Mouse (Mus musculus): ENCODE measurements around the gene Xpc. TPM values are rescaled to one million over a fixed set of nuclear protein-coding genes. Genes with fewer than 3 reads are reported as not detected.

Xpc gene
- 16.5 and 17.4 TPM in 2 replicates for polyA plus RNA-seq (2015; fragmentation: Nextera tagmentation; extraction: Ambion mirVana)

GRCm38 (mm10) chr6:91515545-91516449, at the start of gene Xpc, which contains the start of gene Lsm3:
Xpc (minus strand) TSS chr6:91515888.
Lsm3 (plus strand) TSS chr6:91515928.
- Histone ChIP-seq H3K4me1 (peaks cover 29% of the 10 kb centered on the region), H3K4me3 (replicated peaks) (peak within 1 kb of the TSS; percentile 84), H3K9me3 (replicated peaks) (no peaks in the 10 kb centered on the region), H3K9ac (replicated peaks) (peak within 1 kb of the TSS; percentile 84), H3K4me2 (peak within 1 kb of the TSS; percentile 84), H3K36me3 (peaks cover 31% of the 10 kb centered on the region), H3K27ac (replicated peaks) (peak within 1 kb of the TSS; percentile 79), H3K27me3 (replicated peaks) (no peaks in the 10 kb centered on the region)
- WGBS = under 1% methylated on average over 80 of the region's 80 CpGs
- peak; percentile 98 for ATAC-seq (ENCODE audit: low FRiP score)

- ATAC-seq (ENCODE audit: low FRiP score) = no peak
- no peaks in the 10 kb centered on the region for H3K4me1 ChIP-seq
Measured at GRCm38 (mm10) chr6:91563031-91563430, 47.3 kb upstream of the Xpc start.

GRCm38 (mm10) chr6:91560186-91560585, 44.5 kb upstream of the Xpc start:
- H3K36me3 ChIP-seq = no peaks in the 10 kb centered on the region
- H3K4me3 ChIP-seq (replicated peaks) = no peak overlapping the region
- H3K27me3 ChIP-seq (replicated peaks) = no peaks in the 10 kb centered on the region
- no peak overlapping the region for H3K9ac ChIP-seq (replicated peaks)
- WGBS = 96% methylated on average over 3 of the region's 3 CpGs
- H3K27ac ChIP-seq (replicated peaks) = no peak overlapping the region
- ATAC-seq (ENCODE audit: low FRiP score) = no peak
- H3K9me3 ChIP-seq (replicated peaks) = no peaks in the 10 kb centered on the region
- H3K4me2 ChIP-seq = no peak overlapping the region
- H3K4me1 ChIP-seq = no peaks in the 10 kb centered on the region

More at GRCm38 (mm10) chr6:91563031-91563430, 47.3 kb upstream of the Xpc start:
- no peaks in the 10 kb centered on the region for H3K36me3 ChIP-seq
- no peak overlapping the region for H3K27ac ChIP-seq (replicated peaks)
- no peaks in the 10 kb centered on the region for H3K27me3 ChIP-seq (replicated peaks)
- H3K9me3 ChIP-seq (replicated peaks) = no peaks in the 10 kb centered on the region
- no peak overlapping the region for H3K9ac ChIP-seq (replicated peaks)
- H3K4me3 ChIP-seq (replicated peaks) = no peak overlapping the region
- H3K4me2 ChIP-seq = no peak overlapping the region
- 85% methylated on average over 3 of the region's 3 CpGs for WGBS

DNA sequence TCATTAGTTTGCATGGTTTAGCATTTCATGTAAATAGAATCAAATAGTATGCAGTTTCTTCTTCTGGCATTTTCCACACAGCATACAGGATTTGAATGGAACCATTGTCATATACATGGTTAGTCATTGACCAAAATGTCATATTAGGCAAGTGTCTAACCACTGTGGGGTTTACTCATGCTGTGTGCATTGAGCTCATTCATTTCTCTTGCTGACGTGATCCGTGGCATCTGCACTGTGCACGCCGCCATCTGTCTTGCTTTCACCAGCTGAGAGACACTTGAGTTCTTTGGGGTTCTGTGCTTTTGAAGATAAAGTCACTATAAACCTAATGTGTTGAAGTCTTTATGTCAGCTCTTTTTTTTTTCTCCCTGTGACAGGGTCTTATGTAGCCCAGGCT, 43.7 kb upstream of the Xpc start:
- 70% methylated on average over 4 of the region's 4 CpGs for WGBS
- Histone ChIP-seq H3K27ac (replicated peaks) (no peak overlapping the region), H3K4me1 (no peaks in the 10 kb centered on the region), H3K36me3 (no peaks in the 10 kb centered on the region), H3K4me2 (no peak overlapping the region), H3K9ac (replicated peaks) (no peak overlapping the region), H3K9me3 (replicated peaks) (no peaks in the 10 kb centered on the region), H3K4me3 (replicated peaks) (no peak overlapping the region), H3K27me3 (replicated peaks) (no peaks in the 10 kb centered on the region)
- no peak for ATAC-seq (ENCODE audit: low FRiP score)

DNA sequence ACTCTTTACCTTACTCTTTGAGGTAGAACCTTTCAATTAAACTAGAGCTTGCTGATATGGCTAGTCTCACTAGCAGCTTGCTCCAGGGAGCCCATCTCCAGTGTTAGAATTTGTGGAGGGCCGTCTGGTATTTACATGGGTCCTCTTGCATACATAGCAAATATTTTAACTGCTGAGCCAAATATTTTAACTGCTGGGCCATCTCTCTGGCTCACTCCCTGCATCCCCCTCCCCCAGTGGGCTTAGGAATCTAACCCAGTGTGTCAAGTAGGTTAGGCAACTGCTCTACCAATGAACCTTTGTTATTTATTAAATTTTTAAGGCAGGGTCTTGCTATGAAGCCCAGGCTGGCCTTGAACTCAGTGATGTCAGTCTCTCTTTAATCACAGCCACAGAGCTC, 42.9 kb upstream of the Xpc start:
- Histone ChIP-seq H3K4me2 (no peak overlapping the region), H3K4me1 (no peaks in the 10 kb centered on the region), H3K27ac (replicated peaks) (no peak overlapping the region), H3K27me3 (replicated peaks) (no peaks in the 10 kb centered on the region), H3K9me3 (replicated peaks) (no peaks in the 10 kb centered on the region), H3K9ac (replicated peaks) (no peak overlapping the region), H3K4me3 (replicated peaks) (no peak overlapping the region), H3K36me3 (no peaks in the 10 kb centered on the region)
- ATAC-seq (ENCODE audit: low FRiP score) = no peak
- WGBS = 63% methylated on average over 1 of the region's 1 CpGs

DNA sequence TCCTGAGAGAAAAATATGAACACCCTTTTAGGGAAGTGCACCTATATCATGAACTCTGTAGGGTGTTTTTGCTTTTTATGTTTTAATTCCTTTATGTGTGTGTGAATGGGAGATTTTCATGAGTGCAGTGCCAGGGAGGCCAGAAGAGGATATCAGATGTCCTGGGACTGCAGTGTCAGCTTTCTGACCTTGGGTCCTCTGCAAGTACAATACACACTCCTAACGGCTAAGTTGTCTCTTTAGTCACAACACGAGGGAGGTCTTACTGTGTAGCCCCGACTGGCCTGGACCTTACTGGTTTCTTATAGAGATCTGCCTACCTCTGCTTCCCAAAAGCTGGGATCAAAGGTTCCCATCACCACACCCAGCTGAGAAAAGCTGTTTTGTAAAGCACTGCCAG, 37.0 kb upstream of the Xpc start:
- no peak for ATAC-seq (ENCODE audit: low FRiP score)
- H3K4me1 ChIP-seq = no peaks in the 10 kb centered on the region
- H3K27ac ChIP-seq (replicated peaks) = no peak overlapping the region
- H3K4me2 ChIP-seq = no peak overlapping the region
- H3K9me3 ChIP-seq (replicated peaks) = no peaks in the 10 kb centered on the region
- H3K27me3 ChIP-seq (replicated peaks) = no peaks in the 10 kb centered on the region
- no peaks in the 10 kb centered on the region for H3K36me3 ChIP-seq
- no peak overlapping the region for H3K9ac ChIP-seq (replicated peaks)
- no peak overlapping the region for H3K4me3 ChIP-seq (replicated peaks)
- WGBS = 70% methylated on average over 3 of the region's 3 CpGs

DNA sequence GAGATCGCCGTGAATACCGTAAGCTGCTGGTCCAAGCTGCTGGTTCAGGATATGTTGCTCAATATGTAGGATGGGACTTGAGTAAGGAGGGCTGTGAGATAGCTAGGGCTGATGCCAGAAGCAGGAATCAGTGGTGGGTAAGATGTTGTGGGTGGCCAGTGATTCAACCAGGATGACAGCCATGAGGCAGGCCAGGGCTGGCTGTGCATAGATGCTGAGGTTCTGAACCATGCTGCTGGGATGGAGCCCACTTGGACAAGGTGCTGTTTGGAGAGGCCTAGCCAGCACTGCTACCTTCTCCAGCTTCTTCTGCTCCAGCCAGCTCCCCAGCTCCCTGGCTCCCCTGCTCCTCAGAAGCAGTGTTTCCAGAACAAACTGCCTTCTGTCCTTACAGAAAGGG, 36.0 kb upstream of the Xpc start:
- H3K4me3 ChIP-seq (replicated peaks) = no peak overlapping the region
- no peaks in the 10 kb centered on the region for H3K36me3 ChIP-seq
- H3K4me1 ChIP-seq = no peaks in the 10 kb centered on the region
- no peak overlapping the region for H3K4me2 ChIP-seq
- 95% methylated on average over 3 of the region's 3 CpGs for WGBS
- H3K9ac ChIP-seq (replicated peaks) = no peak overlapping the region
- H3K27me3 ChIP-seq (replicated peaks) = no peaks in the 10 kb centered on the region
- no peaks in the 10 kb centered on the region for H3K9me3 ChIP-seq (replicated peaks)
- H3K27ac ChIP-seq (replicated peaks) = no peak overlapping the region
- ATAC-seq (ENCODE audit: low FRiP score) = no peak

DNA sequence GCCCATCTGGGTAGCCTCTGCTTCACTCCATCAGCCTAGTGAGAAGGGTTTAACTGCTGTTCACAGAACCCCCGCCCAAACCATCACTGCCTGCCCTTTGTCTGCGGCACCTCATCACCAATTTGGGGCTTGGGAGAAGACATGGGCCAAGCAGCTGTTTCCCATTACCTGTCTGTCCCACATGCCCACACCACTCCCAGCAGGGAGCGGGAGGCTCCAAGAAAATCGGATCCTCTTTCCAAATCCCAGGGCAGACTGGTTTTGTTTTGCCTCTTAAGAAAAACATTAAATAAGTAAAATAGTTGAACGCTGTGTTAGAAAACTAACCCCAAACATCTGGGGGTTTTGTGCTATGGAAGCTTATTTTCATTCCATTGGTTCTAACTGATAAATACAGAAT, 33.9 kb upstream of the Xpc start:
- ATAC-seq (ENCODE audit: low FRiP score) = no peak
- H3K4me2 ChIP-seq = no peak overlapping the region
- no peaks in the 10 kb centered on the region for H3K4me1 ChIP-seq
- H3K4me3 ChIP-seq (replicated peaks) = no peak overlapping the region
- no peaks in the 10 kb centered on the region for H3K27me3 ChIP-seq (replicated peaks)
- H3K9ac ChIP-seq (replicated peaks) = no peak overlapping the region
- H3K27ac ChIP-seq (replicated peaks) = no peak overlapping the region
- H3K9me3 ChIP-seq (replicated peaks) = no peaks in the 10 kb centered on the region
- no peaks in the 10 kb centered on the region for H3K36me3 ChIP-seq
- 82% methylated on average over 5 of the region's 5 CpGs for WGBS

DNA sequence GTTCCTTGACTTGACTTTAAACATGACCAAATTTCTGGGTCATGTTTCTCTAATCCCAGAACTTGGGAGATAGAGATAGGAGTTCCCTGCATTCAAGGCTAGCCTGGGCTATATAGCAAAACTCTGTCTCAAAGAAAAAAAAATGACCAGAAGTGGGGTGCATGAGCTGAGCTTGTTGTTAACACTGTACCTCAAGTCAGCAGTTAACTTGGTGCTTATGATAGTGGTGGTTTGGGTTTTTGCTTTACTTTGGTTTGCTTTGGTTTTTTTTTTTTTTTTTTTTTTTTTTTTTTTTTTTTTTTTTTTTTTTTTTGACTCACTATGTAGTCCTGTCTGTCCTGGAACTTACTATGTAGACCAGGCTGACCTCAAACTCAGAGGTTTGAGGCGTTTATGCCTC, 31.6 kb upstream of the Xpc start:
- no peak for ATAC-seq (ENCODE audit: low FRiP score)
- Histone ChIP-seq H3K4me3 (replicated peaks) (no peak overlapping the region), H3K4me2 (no peak overlapping the region), H3K27me3 (replicated peaks) (no peaks in the 10 kb centered on the region), H3K9ac (replicated peaks) (no peak overlapping the region), H3K4me1 (no peaks in the 10 kb centered on the region), H3K27ac (replicated peaks) (no peak overlapping the region), H3K9me3 (replicated peaks) (no peaks in the 10 kb centered on the region), H3K36me3 (no peaks in the 10 kb centered on the region)
- 66% methylated on average over 1 of the region's 1 CpGs for WGBS

- H3K27ac ChIP-seq (replicated peaks) = no peak overlapping the region
- H3K9me3 ChIP-seq (replicated peaks) = no peaks in the 10 kb centered on the region
- 85% methylated on average over 9 of the region's 9 CpGs for WGBS
- ATAC-seq (ENCODE audit: low FRiP score) = no peak
- no peaks in the 10 kb centered on the region for H3K36me3 ChIP-seq
- no peak overlapping the region for H3K4me3 ChIP-seq (replicated peaks)
- H3K9ac ChIP-seq (replicated peaks) = no peak overlapping the region
- H3K4me1 ChIP-seq = no peaks in the 10 kb centered on the region
- no peak overlapping the region for H3K4me2 ChIP-seq
- no peaks in the 10 kb centered on the region for H3K27me3 ChIP-seq (replicated peaks)
Measured at GRCm38 (mm10) chr6:91546241-91546884, 30.7 kb upstream of the Xpc start.

GRCm38 (mm10) chr6:91543056-91543455, 27.4 kb upstream of the Xpc start:
- WGBS = 90% methylated on average over 5 of the region's 5 CpGs
- Histone ChIP-seq H3K9ac (replicated peaks) (no peak overlapping the region), H3K9me3 (replicated peaks) (no peaks in the 10 kb centered on the region), H3K36me3 (no peaks in the 10 kb centered on the region), H3K4me3 (replicated peaks) (no peak overlapping the region), H3K27me3 (replicated peaks) (no peaks in the 10 kb centered on the region), H3K4me1 (no peaks in the 10 kb centered on the region), H3K27ac (replicated peaks) (no peak overlapping the region), H3K4me2 (no peak overlapping the region)
- ATAC-seq (ENCODE audit: low FRiP score) = no peak

DNA sequence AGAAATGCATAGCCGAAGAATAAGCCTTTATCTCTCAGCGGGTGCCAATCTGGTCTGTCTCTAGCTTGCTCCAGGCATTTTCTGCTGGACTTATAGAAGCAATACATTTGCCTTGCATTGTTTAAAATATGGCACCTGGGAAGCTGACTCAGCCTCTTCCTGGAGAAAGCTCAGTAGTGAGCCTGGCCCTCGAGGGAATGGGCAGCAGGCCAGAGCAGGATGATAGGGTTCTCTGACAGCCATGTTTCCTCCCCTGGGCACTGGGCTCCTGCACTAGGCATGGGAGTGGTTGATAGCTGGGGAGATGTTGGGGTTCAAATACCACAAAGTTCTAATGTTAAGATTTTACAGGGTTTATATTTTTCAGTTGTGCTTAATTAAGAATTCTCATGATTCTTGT, 25.6 kb upstream of the Xpc start:
- no peaks in the 10 kb centered on the region for H3K4me1 ChIP-seq
- no peak overlapping the region for H3K4me2 ChIP-seq
- no peak overlapping the region for H3K4me3 ChIP-seq (replicated peaks)
- no peak overlapping the region for H3K9ac ChIP-seq (replicated peaks)
- no peaks in the 10 kb centered on the region for H3K9me3 ChIP-seq (replicated peaks)
- no peaks in the 10 kb centered on the region for H3K27me3 ChIP-seq (replicated peaks)
- H3K36me3 ChIP-seq = no peaks in the 10 kb centered on the region
- WGBS = 70% methylated on average over 3 of the region's 3 CpGs
- no peak for ATAC-seq (ENCODE audit: low FRiP score)
- no peak overlapping the region for H3K27ac ChIP-seq (replicated peaks)
